Mouse (Mus musculus) embryonic facial prominence, embryonic 14.5 days (tissue): ENCODE measurements around the gene Papolg. TPM values are rescaled to one million over a fixed set of nuclear protein-coding genes. Genes with fewer than 3 reads are reported as not detected.

Experiments
- ATAC-seq: fragments of 200-750 bp; cut with Nextera tagmentation; 2 replicates; pipeline ENCODE4 v1.8.0; 2017; ENCODE audit warnings: low read depth, moderate number of reproducible peaks, moderate TSS enrichment
- DNase-seq: peaks from one replicate; pipeline ENCODE4 v3.0.0-alpha.2; 2015; ENCODE audit warnings: low spot score
- H3K27ac ChIP-seq: fragments of 300-500 bp; sonication (generic); replicated peaks from 2 replicates; pipeline ENCODE4 v1.5.1; 2014; ENCODE audit warnings: low read depth, mild to moderate bottlenecking, low read length, moderate library complexity
- H3K27me3 ChIP-seq: fragments of 300-500 bp; sonication (generic); replicated peaks from 2 replicates; pipeline ENCODE4 v1.6.1; 2014; ENCODE audit warnings: low read length; ENCODE audit not compliant: control insufficient read depth, insufficient read depth
- H3K36me3 ChIP-seq: fragments of 300-500 bp; sonication (generic); 2 replicates; pipeline ENCODE4 v1.6.1; 2014; ENCODE audit warnings: low read length, mixed read lengths; ENCODE audit not compliant: control insufficient read depth, insufficient read depth
- H3K4me1 ChIP-seq: fragments of 300-500 bp; sonication (generic); 2 replicates; pipeline ENCODE4 v1.6.1; 2014; ENCODE audit warnings: antibody characterized with exemption, low read length; ENCODE audit not compliant: control insufficient read depth, insufficient read depth
- H3K4me2 ChIP-seq: fragments of 300-500 bp; sonication (generic); 2 replicates; pipeline ENCODE4 v1.6.1; 2014; ENCODE audit warnings: low read depth, mild to moderate bottlenecking, low read length, moderate library complexity, mixed read lengths
- H3K4me3 ChIP-seq: fragments of 300-500 bp; sonication (generic); 2 replicates; pipeline ENCODE4 v1.5.1; 2014; ENCODE audit warnings: low read depth, mild to moderate bottlenecking, low read length
- H3K9ac ChIP-seq: fragments of 300-500 bp; sonication (generic); 2 replicates; pipeline ENCODE4 v1.6.1; 2014; ENCODE audit warnings: low read depth, mild to moderate bottlenecking, low read length, moderate library complexity, mixed read lengths
- H3K9me3 ChIP-seq: fragments of 300-500 bp; sonication (generic); 2 replicates; pipeline ENCODE4 v1.6.1; 2016; ENCODE audit warnings: low read length; ENCODE audit not compliant: control insufficient read depth
- WGBS: fragments of 180-500 bp; shearing (Covaris S2); extraction: QIAGEN DNeasy Blood & Tissue Kit; methylation state at CpG from one replicate; pipeline ENCODE4 v1.1.7; 2014; 5-methylcytosine and 5-hydroxymethylcytosine counted together
- polyA plus RNA-seq: library from polyadenylated mRNA; unstranded; fragments of >200 nt; fragmentation: Nextera tagmentation; extraction: Ambion mirVana; gene quantifications from 2 replicates; pipeline ENCODE4 v1.2.1, GENCODE M21; 2014

Papolg gene
- polyA plus RNA-seq, 1 experiment from 2014 or later, result 12.5 TPM

GRCm38 (mm10) chr11:23856723-23857112, 38.3 kb downstream of the Papolg start:
- ATAC-seq (no peak), DNase-seq (no peak)
- H3K27ac ChIP-seq, result no peak overlapping the region
- H3K9ac ChIP-seq, result no peak overlapping the region
- peaks cover 46% of the 10 kb centered on the region for H3K36me3 ChIP-seq
- no peaks in the 10 kb centered on the region for H3K4me1 ChIP-seq
- no peaks in the 10 kb centered on the region for H3K9me3 ChIP-seq
- no peak overlapping the region for H3K4me3 ChIP-seq
- 89% methylated on average over 4 of the region's 4 CpGs for WGBS
- no peaks in the 10 kb centered on the region for H3K27me3 ChIP-seq
- H3K4me2 ChIP-seq, result no peak overlapping the region

- Histone ChIP-seq H3K4me3 (no peak overlapping the region), H3K9me3 (no peaks in the 10 kb centered on the region), H3K4me2 (no peak overlapping the region), H3K27ac (no peak overlapping the region), H3K9ac (no peak overlapping the region), H3K27me3 (no peaks in the 10 kb centered on the region), H3K4me1 (no peaks in the 10 kb centered on the region), H3K36me3 (peaks cover 41% of the 10 kb centered on the region)
- no peak for DNase-seq
- no peak for ATAC-seq
- 89% methylated on average over 7 of the region's 7 CpGs for WGBS
These were observed 38.9 kb downstream of the Papolg start for GRCm38 (mm10) chr11:23856054-23856722.

DNA sequence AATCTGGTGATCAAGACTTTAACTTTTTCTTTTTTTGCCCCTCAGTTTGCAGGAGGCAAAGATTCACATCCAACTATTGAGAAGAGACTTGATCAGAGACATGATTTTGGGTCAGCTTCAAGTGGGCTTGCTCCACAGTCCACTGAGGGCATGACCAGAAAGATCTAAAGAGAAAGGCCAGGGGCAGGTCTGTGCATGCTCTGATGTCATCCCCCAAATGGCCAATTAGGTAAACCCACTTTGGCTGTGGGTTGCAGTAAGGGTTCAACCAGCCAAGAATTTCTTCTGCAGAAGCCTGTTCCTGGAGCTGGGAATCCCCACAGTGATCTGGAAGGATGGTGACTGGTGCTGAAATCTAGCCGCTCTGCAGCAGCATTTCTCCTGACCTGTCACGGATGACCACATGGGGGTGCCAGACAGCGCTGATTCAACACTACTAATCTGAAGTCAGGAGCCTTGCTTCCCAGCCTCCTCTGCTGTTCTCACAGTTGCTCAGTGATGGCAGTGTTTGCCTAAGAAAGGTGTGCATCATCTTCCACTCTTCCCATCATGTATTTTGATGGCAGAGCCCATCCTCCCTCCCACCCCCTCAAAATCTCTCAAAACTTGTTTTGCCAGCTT, 39.8 kb downstream of the Papolg start:
- Histone ChIP-seq H3K4me2 (no peak overlapping the region), H3K4me3 (no peak overlapping the region), H3K9ac (no peak overlapping the region), H3K27ac (no peak overlapping the region), H3K9me3 (no peaks in the 10 kb centered on the region), H3K27me3 (no peaks in the 10 kb centered on the region), H3K4me1 (no peaks in the 10 kb centered on the region), H3K36me3 (peaks cover 36% of the 10 kb centered on the region)
- ATAC-seq, result peak; percentile 80
- peak; percentile 75 for DNase-seq
- WGBS, result 5% methylated on average over 3 of the region's 3 CpGs

DNA sequence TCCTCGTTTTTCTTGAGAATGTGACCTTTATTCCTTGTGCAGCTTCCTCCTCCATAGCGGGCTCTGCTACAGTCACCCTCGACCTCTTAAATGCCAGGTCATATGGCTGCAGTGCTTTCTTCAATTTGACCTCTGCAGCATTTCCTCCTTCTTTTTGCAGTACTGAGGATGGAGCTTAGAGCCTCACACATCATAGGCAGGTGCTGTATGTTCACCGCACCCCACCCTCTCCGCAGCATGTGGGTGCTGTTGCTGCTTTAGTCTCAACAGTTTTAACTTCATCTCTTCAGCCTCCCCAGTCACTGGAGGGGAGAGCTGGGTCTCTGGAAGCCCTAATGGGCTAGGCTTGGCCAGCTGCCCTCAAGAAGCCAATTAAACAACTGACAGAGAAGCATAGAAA, 41.7 kb downstream of the Papolg start:
- Histone ChIP-seq H3K9me3 (no peaks in the 10 kb centered on the region), H3K4me3 (no peak overlapping the region), H3K9ac (no peak overlapping the region), H3K4me2 (no peak overlapping the region), H3K4me1 (no peaks in the 10 kb centered on the region), H3K27me3 (no peaks in the 10 kb centered on the region), H3K27ac (no peak overlapping the region), H3K36me3 (peaks cover 20% of the 10 kb centered on the region)
- ATAC-seq, result no peak
- DNase-seq, result no peak
- WGBS, result 63% methylated on average over 5 of the region's 5 CpGs

DNA sequence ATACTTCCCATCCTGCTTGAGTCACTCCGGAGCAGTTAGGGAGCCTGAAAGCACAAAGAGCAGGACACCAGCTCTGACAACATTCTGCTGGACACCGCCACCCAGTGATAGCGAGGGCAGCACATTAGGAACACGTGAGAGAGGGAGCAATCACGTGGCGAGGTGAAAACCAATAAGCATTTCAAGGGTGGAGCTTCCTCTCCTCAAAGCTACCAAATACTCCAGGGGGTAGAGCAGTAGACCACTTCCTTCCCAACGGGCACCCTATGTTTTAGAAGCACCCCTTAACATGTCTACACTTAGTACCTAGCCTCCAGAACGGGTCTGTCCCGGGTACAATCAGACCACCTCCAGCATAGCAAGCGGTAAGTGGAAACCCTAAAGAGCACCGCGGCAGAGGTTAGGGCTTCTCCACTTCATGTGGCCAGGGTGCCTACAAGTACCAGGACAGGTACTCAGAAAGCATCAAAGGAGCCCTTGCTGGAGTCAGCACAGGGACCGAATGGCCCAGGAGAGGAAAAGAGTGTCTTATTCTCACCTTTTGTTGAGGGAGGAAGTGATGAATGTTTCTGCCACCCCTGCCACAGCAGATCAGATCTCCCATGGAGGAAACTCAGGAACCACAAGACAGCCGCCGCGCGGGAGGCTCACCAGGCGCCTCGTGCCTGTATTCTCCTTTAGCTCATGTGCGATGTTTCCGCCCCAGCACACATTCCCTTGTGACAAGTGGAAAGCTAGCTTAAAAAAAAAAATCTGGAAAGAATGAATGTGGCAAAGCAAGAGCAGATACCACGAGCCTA, 48.8 kb downstream of the Papolg start:
- H3K9me3 ChIP-seq, result no peaks in the 10 kb centered on the region
- 62% methylated on average over 22 of the region's 22 CpGs for WGBS
- ATAC-seq, result no peak

DNA sequence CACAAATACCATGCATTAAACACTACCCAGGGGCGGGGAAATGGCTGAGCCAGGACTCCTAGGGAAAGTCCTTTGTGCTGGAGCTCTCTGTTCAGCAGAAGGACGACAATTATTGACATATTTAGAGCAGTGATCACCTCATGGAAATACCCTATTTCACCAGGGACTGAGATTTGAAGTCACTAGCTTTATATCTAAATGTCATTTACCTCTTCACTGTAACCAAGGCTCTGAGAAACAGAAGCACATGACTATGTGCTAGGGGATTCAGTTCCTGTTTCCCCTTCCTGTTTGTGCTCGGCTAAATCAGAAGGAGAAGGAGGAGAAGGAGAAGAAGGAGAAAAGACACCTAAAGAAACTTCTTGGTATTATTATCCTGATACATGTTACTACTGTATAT, 71.8 kb downstream of the Papolg start:
- no peak overlapping the region for H3K27ac ChIP-seq
- DNase-seq (no peak), ATAC-seq (no peak)

More for the DNA sequence above, 48.8 kb downstream of the Papolg start:
- no peaks in the 10 kb centered on the region for H3K4me1 ChIP-seq
- H3K4me2 ChIP-seq, result no peak overlapping the region
- peak; percentile 26 for DNase-seq
- no peak overlapping the region for H3K4me3 ChIP-seq
- H3K36me3 ChIP-seq, result no peaks in the 10 kb centered on the region
- H3K27ac ChIP-seq, result no peak overlapping the region
- H3K27me3 ChIP-seq, result no peaks in the 10 kb centered on the region
- no peak overlapping the region for H3K9ac ChIP-seq

GRCm38 (mm10) chr11:23821652-23822051, 73.4 kb downstream of the Papolg start:
- DNase-seq (no peak), ATAC-seq (no peak)
- Histone ChIP-seq H3K27ac (no peak overlapping the region), H3K27me3 (no peaks in the 10 kb centered on the region), H3K36me3 (no peaks in the 10 kb centered on the region), H3K4me3 (no peak overlapping the region), H3K4me1 (no peaks in the 10 kb centered on the region), H3K9me3 (peaks cover 4% of the 10 kb centered on the region; the same call in 1 of the 2 replicates), H3K4me2 (no peak overlapping the region), H3K9ac (no peak overlapping the region)
- 89% methylated on average over 2 of the region's 2 CpGs for WGBS

More for the DNA sequence above, 71.8 kb downstream of the Papolg start:
- WGBS, result 63% methylated on average over 3 of the region's 3 CpGs
- Histone ChIP-seq H3K4me2 (no peak overlapping the region), H3K4me3 (no peak overlapping the region), H3K27me3 (no peaks in the 10 kb centered on the region), H3K9me3 (no peaks in the 10 kb centered on the region), H3K4me1 (no peaks in the 10 kb centered on the region), H3K36me3 (no peaks in the 10 kb centered on the region), H3K9ac (no peak overlapping the region)

DNA sequence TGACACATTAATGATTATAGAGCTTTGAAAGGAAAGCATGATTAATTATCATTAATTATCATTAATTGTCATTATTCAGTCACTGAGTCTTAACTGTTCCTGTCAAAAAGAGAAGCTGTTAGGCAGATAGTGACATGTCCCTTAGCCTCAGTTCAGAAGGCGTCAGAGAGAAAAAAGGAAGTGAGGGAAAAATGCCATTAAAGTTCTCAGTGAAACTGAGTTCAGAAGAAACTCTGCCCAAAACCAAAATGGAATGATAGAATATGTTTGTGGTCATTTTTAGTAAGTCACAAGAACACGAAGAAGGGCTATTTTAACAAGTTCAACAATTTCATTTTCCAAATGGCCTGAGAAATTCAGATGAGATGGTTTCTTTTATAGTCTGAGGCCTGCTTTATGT, 74.1 kb downstream of the Papolg start:
- WGBS, result 75% methylated on average over 2 of the region's 2 CpGs
- Histone ChIP-seq H3K4me1 (no peaks in the 10 kb centered on the region), H3K27me3 (no peaks in the 10 kb centered on the region), H3K4me2 (no peak overlapping the region), H3K9me3 (peaks cover 4% of the 10 kb centered on the region; the same call in 1 of the 2 replicates), H3K27ac (no peak overlapping the region), H3K9ac (no peak overlapping the region), H3K4me3 (no peak overlapping the region), H3K36me3 (no peaks in the 10 kb centered on the region)
- no peak for ATAC-seq
- no peak for DNase-seq
